Mouse (Mus musculus) 3134 (cell line): ENCODE measurements around the gene Lzts3.
"Not testable (repeated sequence)": the region's sequence is repeated elsewhere in the genome, so short reads cannot be mapped to it uniquely, and the experiment has no call there.

Experiments
- DNase-seq: peaks from one replicate; pipeline ENCODE4 v3.0.0-alpha.2; 2011; ENCODE audit warnings: low spot score; ENCODE audit not compliant: insufficient read length; ENCODE audit errors: extremely low read depth

Gene Lzts3

DNA sequence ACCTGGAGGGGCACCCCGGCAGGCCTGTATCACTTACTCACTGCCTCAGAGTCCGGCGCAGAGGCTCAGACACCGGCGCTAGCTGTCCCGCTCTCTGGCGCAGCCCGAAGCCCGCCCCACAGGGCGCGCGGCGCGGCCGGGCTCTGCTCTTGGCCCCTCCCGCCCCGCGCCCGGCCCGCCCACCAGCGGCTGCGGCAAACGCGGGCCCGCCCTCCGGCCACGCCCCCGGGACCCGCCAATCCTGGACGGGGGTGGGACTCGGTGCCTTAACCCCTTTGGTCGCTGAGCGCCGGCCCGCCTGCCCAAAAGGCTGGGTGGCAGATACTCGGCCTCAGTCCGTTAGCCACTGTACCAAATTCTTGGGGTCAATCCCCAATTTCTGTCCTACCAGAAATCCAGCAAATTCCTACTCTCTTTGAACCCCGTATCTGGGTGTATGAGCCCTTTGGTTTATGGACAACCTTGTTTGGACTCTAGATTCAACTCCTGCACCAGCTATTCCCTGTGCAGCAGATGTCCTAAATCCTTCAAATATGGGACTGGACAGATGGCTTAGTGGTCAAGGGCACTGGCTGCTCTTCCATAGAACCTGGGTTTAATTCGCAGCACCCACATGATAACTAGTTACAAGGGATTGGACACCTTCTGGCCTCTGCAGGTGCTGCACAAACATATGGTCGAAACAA is at the start of gene Lzts3:
Gene Lzts3, minus strand, starts transcription at position 120 of the 686 bp plus-strand sequence.
- DNase-seq, result peak; percentile 89

- peak; percentile 30 for DNase-seq
Observed at GRCm38 (mm10) chr2:130689011-130689410, 46.4 kb upstream of the Lzts3 start.

DNA sequence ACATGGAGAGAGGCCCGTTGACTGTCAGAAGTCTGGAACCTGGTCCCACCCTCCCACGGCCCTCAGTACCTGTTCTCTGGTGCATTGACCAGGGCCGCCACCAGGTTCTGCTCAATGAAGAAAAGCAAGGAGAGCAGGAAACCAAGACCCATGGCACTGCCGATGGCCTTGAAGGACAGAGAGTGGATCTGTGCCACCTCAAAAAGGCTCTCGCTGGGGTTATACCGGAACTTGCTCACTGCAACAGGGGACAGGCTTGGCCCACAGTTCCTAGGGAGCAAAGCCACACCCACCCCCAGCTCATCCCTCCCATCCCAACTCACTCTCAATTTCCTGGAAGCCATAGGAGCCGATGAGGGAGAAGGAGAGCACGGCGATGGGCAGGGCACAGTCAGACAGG is 42.8 kb upstream of the Lzts3 start:
- DNase-seq, result no peak

GRCm38 (mm10) chr2:130681531-130681930 is 38.9 kb upstream of the Lzts3 start:
- DNase-seq, result no peak

GRCm38 (mm10) chr2:130679899-130680298 is 37.3 kb upstream of the Lzts3 start:
- DNase-seq, result no peak

GRCm38 (mm10) chr2:130679154-130679553 is 36.6 kb upstream of the Lzts3 start:
- no peak for DNase-seq

DNA sequence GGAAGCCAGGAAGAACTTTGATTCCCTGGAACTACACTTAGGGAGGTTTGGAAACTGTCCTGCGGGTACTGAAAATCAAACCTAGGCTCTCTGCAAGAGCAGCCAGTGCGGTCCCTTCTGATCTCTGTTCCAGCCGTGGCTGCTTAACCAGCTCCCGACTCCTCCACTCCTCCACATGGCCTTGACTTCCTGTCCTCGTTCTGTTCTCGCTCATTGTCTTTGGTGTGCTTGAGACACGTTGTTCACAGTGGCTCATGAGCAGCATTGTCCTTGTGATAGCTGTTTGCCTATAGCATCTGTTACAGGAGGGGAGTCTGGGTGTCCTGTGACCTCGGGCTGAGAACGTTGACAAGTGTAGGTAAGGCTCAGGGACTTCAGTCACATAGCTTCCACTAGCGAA is 34.6 kb upstream of the Lzts3 start:
- no peak for DNase-seq

- peak; percentile 87 for DNase-seq
Observed at GRCm38 (mm10) chr2:130667559-130667958, 25.0 kb upstream of the Lzts3 start, which contains the start of gene Itpa. Gene Itpa, plus strand, starts transcription at chr2:130667610.

DNA sequence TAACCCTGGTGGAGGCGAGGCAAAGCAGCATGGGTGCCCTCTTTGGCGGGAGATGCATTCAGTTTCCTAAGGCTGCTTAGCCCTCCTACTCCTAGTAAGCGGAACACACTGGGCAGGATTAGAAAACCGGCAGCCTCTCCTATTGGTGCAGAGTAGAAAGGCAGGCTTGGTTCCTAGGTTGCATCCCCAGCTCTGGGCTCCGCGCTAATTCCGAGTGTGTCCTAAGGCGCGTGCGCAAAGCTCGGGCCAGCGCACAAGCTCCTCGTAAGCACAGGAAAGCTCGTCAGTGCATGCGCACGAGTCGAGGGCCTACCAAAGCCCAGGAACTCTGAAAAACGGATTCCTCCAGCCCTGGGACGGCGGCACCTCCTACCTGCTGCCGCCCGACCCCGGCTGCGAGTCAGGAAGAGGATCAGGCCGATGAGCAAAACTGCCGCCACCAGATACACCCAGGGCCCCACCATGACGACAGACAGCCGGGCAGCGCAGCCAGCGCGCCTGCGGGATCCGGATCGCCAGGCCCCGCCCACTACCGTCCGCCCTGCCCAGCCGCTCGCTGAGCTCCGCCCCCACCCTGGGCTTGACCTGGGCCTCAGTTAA is 21.6 kb upstream of the Lzts3 start, which contains the start of gene Ddrgk1:
Gene Ddrgk1, minus strand, starts transcription at position 558 of the 600 bp plus-strand sequence.
- peak; percentile 97 for DNase-seq

DNA sequence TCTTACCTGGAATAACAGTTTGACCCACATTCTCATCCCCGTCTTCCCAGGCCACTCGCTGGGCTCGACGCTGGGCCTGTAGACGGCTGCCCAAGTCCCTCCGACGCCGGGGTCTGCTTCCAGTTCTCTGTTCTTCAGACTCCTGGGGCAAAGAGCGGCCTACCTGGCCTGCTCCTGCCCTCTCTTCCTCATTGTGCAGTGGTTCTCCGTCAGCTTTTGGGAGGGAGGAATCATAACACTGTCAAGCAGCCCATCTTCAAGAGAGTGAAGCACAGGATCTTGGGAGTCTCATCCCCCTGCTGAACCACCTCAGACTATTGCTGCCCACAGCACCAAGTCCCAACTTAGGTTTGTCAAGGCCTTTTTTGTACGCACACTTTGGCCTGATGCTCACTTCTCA is 20.7 kb upstream of the Lzts3 start:
- DNase-seq, result no peak

DNA sequence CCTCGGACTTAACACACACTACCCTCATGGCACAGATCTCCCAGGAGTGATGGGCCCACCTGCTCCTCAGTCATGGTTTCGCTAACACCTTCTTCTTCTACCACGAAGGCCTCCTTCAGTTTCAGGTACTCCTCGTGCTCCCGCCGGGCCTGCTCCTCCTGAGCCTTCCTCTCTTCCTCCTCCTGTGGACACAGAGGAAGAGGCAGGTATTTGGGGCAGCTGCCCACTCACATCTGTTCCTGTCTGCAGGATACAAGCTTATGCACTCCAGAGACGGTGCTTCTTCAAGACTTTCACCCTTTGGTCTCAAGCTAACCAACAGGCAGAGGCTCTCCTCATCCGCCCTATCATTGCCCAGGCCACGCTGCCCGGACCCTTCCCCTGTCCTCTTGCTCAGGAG is 15.9 kb upstream of the Lzts3 start:
- DNase-seq, result no peak

DNA sequence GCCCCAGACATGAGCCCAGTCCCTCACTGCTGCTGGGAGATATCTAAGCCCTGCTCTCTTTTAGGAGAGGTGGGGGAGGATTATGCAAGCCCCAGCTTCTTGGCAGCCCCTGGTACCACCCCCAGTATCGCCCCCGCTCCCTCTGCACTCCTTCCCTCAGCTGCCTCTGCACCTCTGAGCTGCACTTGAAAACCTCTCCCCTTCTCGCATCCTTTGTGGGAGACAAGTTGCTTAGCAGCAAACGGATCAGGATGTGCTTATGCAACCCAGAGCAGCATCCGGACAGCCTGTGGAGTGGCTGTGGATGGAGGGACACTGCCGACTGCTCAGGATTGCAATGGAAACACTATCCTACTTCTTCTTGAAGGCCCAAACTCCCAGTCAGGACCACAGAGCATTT is 14.9 kb upstream of the Lzts3 start:
- no peak for DNase-seq

DNA sequence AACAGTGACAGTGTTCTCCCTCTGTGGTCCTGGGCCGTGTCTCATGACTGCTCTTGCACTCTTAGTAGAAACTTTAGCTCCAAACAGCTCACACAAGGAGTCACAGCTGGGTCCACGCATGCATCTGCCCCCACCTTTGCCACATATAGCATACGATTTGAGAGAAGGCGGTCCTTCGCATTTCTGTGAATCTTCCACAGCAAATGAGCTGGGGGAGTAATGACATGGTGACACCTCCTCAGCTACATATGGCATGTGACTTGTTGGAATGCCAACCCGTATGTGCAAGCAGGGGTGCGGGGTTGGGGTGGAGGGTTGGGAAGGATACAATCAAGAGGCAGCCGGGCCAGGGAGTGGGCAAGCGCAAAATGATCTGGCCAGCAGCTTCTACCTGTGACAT is 13.9 kb upstream of the Lzts3 start:
- no peak for DNase-seq

GRCm38 (mm10) chr2:130655660-130656339 is 13.2 kb upstream of the Lzts3 start:
- no peak for DNase-seq

DNA sequence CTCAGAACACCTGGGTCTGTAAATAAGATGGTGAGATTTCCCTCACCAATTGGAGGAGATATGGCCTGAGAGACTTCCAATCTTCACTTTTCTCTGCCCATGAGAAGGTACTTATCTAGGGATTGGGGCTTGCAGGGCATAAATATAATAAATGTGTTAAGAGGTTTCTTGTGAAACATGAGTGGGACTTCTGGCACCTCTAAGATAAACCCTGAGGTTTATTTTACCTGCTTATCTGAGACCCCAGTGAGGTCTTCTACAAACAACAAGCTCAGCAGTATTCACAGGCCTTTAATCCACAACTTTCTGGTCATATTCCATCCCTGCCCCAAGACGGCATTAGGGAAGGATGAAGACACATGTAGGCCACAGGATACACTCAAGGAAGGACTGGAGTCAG is 11.2 kb upstream of the Lzts3 start:
- DNase-seq, result no peak

DNA sequence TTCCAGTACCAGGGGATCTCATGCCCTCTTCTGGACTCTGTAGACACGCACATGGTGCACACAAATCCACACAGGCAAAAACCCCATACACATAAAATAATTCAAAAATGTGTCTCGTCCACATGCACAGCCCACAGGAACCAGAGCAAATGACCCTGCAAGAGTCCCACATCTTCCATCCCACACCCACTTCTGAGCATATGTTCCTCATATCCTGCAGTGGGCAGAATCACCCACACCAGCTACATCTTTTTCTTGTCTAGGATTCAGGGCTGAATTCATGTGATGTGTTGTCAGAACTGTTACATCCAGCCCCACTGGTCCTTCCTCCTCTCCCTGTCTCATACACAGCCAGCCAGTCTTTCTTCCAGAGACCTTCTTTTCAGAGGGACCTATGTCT is 10.7 kb upstream of the Lzts3 start:
- no peak for DNase-seq

GRCm38 (mm10) chr2:130649028-130649427 is 6.4 kb upstream of the Lzts3 start:
- not testable (repeated sequence) for DNase-seq

GRCm38 (mm10) chr2:130645198-130645597 is 2.6 kb upstream of the Lzts3 start:
- no peak for DNase-seq

- DNase-seq, result no peak
Observed at GRCm38 (mm10) chr2:130642197-130642660, 374 bp downstream of the Lzts3 start.

DNA sequence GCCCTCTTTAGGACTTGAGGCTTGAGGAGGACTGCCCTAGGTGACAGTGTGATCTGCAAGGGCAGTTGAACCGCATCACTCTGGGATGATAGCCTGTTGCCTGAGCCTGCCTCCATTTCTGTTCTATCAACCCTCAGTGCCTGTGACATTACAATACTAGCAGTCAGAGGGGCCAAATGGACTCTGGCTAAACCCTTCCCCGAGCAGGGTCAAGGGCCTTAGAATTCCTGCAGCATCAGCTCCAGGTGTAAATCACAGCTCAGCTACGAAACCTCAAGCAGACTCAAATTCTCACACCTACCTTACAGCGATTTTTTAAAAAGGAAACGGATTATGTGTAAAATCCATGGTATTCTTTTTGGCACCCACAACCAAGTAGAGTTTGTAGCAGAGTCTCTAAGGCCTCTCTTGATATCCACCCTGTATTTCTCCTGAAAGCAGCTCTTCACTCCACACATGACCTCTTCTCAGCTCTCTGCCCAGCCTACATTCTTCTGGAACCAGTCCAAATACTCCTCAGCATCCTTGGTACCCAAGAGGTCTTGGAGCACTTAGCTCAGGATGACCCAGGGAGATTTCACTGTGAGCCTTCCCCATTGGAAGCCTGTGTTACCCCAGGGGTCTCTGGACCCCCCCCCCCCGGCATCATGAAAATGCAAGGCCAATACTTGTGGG is 1.1 kb downstream of the Lzts3 start:
- DNase-seq, result no peak

GRCm38 (mm10) chr2:130639276-130639675 is 3.3 kb downstream of the Lzts3 start:
- no peak for DNase-seq
